8 mouse cellular contexts compared by ENCODE assay signal in the genomic region with DNA sequence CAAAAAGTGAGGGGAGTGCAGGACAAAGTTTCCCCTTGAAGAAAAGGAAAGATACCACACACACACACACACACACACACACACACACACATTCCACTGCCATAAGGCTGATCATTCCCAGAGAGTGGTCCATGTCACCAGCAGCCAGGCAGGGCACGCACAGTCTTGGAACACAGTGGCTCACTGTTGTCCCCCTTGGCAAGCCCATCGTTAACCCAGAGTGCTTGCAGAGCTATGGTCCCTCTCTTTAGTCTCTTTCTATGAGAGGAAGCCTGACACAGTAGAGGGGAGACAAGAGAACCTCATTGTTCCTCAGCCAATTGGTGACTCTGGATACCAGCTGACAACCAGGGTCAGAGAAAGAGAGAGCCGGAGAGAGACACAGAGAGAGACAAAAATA.
DNase-seq lines count a peak whose midpoint lies in the region; ATAC-seq and TF ChIP-seq lines count a peak whose summit lies in the region.

No protein-coding gene starts in this region.

- no peak for ATAC-seq in heart, postnatal 0 days (ENCODE audit: insufficient read depth, low read depth)
- ATAC-seq in forebrain, embryonic 16.5 days = peak; percentile 75
- no peak for ATAC-seq in limb, embryonic 13.5 days (ENCODE audit: low FRiP score, low read depth)
- ATAC-seq in granulocyte monocyte progenitor cell, adult 5-6 weeks (replicated peaks; ENCODE audit: poor library complexity, severe bottlenecking) = no peak

- no peaks in the 10 kb centered on the region for H3K9me3 ChIP-seq in heart, postnatal 0 days (replicated peaks; ENCODE audit: control insufficient read depth, low read length)
- no peaks in the 10 kb centered on the region for H3K9me3 ChIP-seq in forebrain, embryonic 16.5 days (ENCODE audit: control insufficient read depth, low read length)
- no peaks in the 10 kb centered on the region for H3K9me3 ChIP-seq in limb, embryonic 13.5 days

- H3K27ac ChIP-seq in heart, postnatal 0 days (ENCODE audit: low read depth) = peak overlapping the region; percentile 77
- H3K27ac ChIP-seq in forebrain, embryonic 16.5 days (ENCODE audit: low read length) = no peak overlapping the region
- H3K27ac ChIP-seq in limb, embryonic 13.5 days = peak overlapping the region; percentile 79

- H3K9ac ChIP-seq in heart, postnatal 0 days (replicated peaks; ENCODE audit: low read depth, low read length) = no peak overlapping the region
- H3K9ac ChIP-seq in forebrain, embryonic 16.5 days (replicated peaks; ENCODE audit: low read depth, low read length) = no peak overlapping the region
- H3K9ac ChIP-seq in limb, embryonic 13.5 days = no peak overlapping the region; the same call in 1 of the 2 replicates

- no peak overlapping the region for H3K4me2 ChIP-seq in heart, postnatal 0 days (ENCODE audit: low read depth, low read length)
- H3K4me2 ChIP-seq in forebrain, embryonic 16.5 days (ENCODE audit: low read length) = no peak overlapping the region
- no peak overlapping the region for H3K4me2 ChIP-seq in limb, embryonic 13.5 days (replicated peaks)

- peaks cover 44% of the 10 kb centered on the region for H3K36me3 ChIP-seq in heart, postnatal 0 days (replicated peaks; ENCODE audit: control insufficient read depth, insufficient read depth, low read length)
- no peaks in the 10 kb centered on the region for H3K36me3 ChIP-seq in forebrain, embryonic 16.5 days (ENCODE audit: control insufficient read depth, insufficient read depth)
- peaks cover 28% of the 10 kb centered on the region; the same call in 1 of the 2 replicates for H3K36me3 ChIP-seq in limb, embryonic 13.5 days

- H3K27me3 ChIP-seq in heart, postnatal 0 days (ENCODE audit: control insufficient read depth, insufficient read depth, low read length) = no peaks in the 10 kb centered on the region
- H3K27me3 ChIP-seq in forebrain, embryonic 16.5 days (replicated peaks; ENCODE audit: control insufficient read depth, insufficient read depth, low read length) = no peaks in the 10 kb centered on the region
- H3K27me3 ChIP-seq in limb, embryonic 13.5 days = no peaks in the 10 kb centered on the region

- WGBS in heart, postnatal 0 days = 14% methylated on average over 3 of the region's 3 CpGs
- WGBS in forebrain, embryonic 16.5 days = 22% methylated on average over 3 of the region's 3 CpGs
- 56% methylated on average over 3 of the region's 3 CpGs for WGBS in limb, embryonic 13.5 days

- DNase-seq in heart, postnatal 0 days (ENCODE audit: low spot score) = no peak
- no peak for DNase-seq in heart, postnatal 25 days (ENCODE audit: low spot score)
- DNase-seq in cerebellum, adult 11-12 months = peak; percentile 45
- no peak for DNase-seq in thymus, postnatal 25 days
- DNase-seq in spleen, postnatal 36 days (ENCODE audit: low spot score in 2 of 2) = no peak

- H3K4me1 ChIP-seq in heart, postnatal 0 days (ENCODE audit: control insufficient read depth, insufficient read depth) = peaks cover 58% of the 10 kb centered on the region
- H3K4me1 ChIP-seq in forebrain, embryonic 16.5 days (replicated peaks; ENCODE audit: control insufficient read depth, insufficient read depth, low read length) = no peaks in the 10 kb centered on the region
- H3K4me1 ChIP-seq in limb, embryonic 13.5 days = peaks cover 46% of the 10 kb centered on the region

- no peak overlapping the region for H3K4me3 ChIP-seq in heart, postnatal 0 days (ENCODE audit: low read depth, low read length)
- H3K4me3 ChIP-seq in forebrain, embryonic 16.5 days (replicated peaks; ENCODE audit: low read length) = no peak overlapping the region
- H3K4me3 ChIP-seq in limb, embryonic 13.5 days = no peak overlapping the region

- TF ChIP-seq CTCF in heart, postnatal 0 days (IDR thresholded peaks at IDR 0.05; ENCODE audit: low read depth) = no peak

- intact Hi-C loops in heart, postnatal 25 days (cut with DNase I) = no loop called here

- TF ChIP-seq EP300 in heart, postnatal 0 days (IDR thresholded peaks at IDR 0.05; ENCODE audit: low read depth) = no peak
